Mouse (Mus musculus) adrenal gland (tissue): ENCODE results near the gene Mybph.
"Not testable (repeated sequence)": the region's sequence is repeated elsewhere in the genome, so short reads cannot be mapped to it uniquely, and the experiment has no call there.

Source experiments
- intact Hi-C: fragments of 180-260 bp; cut with DNase I; formaldehyde crosslinking; loops from one replicate; pipeline ENCODE4 v1.15.1; 2025

Mybph gene

GRCm38 (mm10) chr1:134231681-134232080 lies 38.4 kb downstream of the Mybph start:
- intact Hi-C loops, result no loop called here

- intact Hi-C loops, result no loop called here
Observed at GRCm38 (mm10) chr1:134232326-134232725, 39.1 kb downstream of the Mybph start.

- intact Hi-C loops, result no loop called here
Observed at GRCm38 (mm10) chr1:134232778-134233531, 39.7 kb downstream of the Mybph start.

DNA sequence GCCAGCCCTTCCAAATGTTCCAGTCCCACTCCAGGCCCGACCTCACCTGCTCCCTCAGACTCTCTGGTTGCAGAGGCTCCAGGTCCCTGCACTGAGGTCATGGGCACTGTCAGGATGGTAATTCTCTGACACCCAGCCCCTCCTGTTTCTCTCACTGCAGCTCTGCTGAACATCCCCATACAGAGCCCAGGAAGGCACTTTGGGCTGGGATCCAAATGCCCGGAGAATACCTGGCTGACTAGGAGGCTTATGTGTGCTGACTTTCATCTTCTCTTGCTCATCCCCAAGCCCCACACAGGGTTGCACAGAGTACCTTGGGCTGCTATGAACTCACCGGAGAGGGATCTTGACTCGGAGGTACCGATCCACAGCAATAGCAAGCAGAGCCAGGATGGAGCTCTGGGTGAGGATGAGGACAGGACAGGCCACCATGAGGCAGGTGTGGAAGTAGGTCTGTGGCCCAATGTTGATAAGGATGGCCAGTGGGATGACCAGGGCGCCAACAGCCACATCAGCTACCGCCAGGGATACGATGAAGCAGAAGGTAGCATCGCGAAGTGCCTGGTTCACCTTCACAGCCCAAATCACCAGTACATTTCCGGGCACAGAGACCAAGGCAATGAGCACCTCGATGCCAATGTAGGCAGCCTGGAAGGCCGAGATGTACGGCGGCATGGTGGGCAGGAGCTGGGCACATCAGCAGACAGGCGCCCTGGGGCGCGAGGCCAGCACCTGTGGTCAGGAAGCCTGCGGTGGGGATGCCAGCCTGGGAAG lies 40.6 kb downstream of the Mybph start:
- intact Hi-C loops, result no loop called here

DNA sequence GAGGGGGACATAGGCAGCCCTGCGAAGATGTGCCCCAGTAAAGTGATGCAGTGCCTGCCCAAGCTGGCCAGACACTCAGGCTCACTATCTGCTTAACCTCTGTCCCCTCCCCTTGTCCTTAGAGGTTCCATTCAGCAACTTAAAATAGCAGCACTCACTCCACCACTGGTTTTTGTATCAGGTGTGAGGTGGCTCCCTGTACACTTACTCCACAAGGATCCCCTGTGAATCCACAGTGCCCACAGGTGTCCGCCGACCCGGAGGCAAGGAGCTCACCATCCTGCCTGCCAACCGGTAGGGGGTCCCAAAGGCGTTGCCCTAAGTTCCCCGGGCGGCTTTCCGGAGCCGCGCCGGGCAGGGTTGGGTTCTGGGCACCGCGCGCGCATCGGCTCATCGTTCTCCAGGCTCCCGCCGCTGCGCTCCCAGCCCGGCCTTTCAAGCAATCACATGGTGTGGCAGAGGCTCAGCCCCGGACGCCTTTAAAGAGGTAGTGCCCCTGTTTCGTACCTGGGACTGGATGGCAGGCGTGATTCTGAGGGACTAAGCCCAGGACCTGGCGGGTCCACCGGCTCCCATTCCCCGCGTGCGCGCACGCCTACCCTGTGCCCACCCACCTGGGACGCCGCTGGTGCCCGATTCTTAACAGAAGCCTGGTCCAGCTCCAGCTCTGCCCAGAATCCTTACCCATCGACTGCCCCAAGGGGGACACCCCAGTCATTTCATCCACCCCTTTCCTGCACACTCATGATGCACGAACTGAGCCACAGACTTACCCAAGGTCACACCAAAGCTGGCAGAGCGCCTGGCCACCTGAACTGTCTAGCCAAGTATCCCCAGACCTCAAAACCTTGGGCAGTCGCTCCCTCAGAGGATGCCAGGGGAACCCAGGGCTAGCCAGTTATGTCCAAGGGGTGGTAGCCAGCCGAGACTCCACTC lies 41.5 kb downstream of the Mybph start:
- intact Hi-C loops, result no loop called here

GRCm38 (mm10) chr1:134235391-134235921 lies 42.2 kb downstream of the Mybph start, which contains the start of gene Adora1:
Gene Adora1 (minus strand): TSS chr1:134235431.
- intact Hi-C loops, result no loop called here

- intact Hi-C loops, result no loop called here
Observed at GRCm38 (mm10) chr1:134236142-134236541, 42.9 kb downstream of the Mybph start.

- intact Hi-C loops, result no loop called here
Observed at GRCm38 (mm10) chr1:134237438-134237837, 44.2 kb downstream of the Mybph start.

- intact Hi-C loops, result loop anchor here (5.0 kb wide), 1 partner anchor 92 kb away; the partner anchor contains the start of gene Ppfia4
Observed at GRCm38 (mm10) chr1:134240701-134241100, 47.5 kb downstream of the Mybph start.

GRCm38 (mm10) chr1:134241298-134241697 lies 48.0 kb downstream of the Mybph start:
- intact Hi-C loops, result loop anchor here (5.0 kb wide), 1 partner anchor 91 kb away; the partner anchor contains the start of gene Ppfia4

- intact Hi-C loops, result loop anchor here (5.0 kb wide), 1 partner anchor 90 kb away; the partner anchor contains the start of gene Ppfia4
Observed at GRCm38 (mm10) chr1:134242286-134242685, 49.0 kb downstream of the Mybph start.

GRCm38 (mm10) chr1:134243505-134243904 lies 50.3 kb downstream of the Mybph start:
- intact Hi-C loops, result loop anchor here (5.0 kb wide), 1 partner anchor 89 kb away; the partner anchor contains the start of gene Ppfia4

GRCm38 (mm10) chr1:134243948-134244914 lies 51.0 kb downstream of the Mybph start:
- intact Hi-C loops, result loop anchor here (1.0 to 5.0 kb wide), 3 partner anchors 48 to 91 kb away; partner anchors contain the start of gene Ppfia4

- intact Hi-C loops, result loop anchor here (2.0 kb wide), 1 partner anchor 92 kb away; no protein-coding TSS in a partner anchor
Observed at GRCm38 (mm10) chr1:134245004-134245717, 51.9 kb downstream of the Mybph start.

DNA sequence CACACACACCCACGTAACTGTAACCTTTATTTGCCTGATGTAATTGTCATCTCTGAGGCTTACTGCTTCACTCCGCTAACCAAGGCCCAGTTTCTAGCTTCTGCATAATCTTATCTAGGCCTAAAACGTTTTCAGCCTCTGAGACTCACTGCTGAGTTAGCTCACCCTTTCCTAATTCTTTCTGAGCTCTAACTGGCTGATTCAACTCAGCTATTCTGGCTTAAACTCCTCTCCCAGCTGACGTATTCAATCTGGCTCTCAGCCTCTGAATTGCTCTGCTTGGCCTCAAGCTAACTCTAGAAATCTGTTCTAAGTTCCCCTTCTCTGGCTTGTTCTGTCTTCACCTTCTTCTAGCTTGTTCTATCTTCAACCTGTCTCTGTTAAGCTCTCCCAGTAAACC lies 53.3 kb downstream of the Mybph start:
- intact Hi-C loops, result no loop called here

GRCm38 (mm10) chr1:134249681-134250080 lies 56.4 kb downstream of the Mybph start:
- intact Hi-C loops, result not testable (repeated sequence)
